Mouse (Mus musculus) forebrain, embryonic 10.5 days (tissue): ENCODE data around the gene Thop1. TPM values are rescaled to one million over a fixed set of nuclear protein-coding genes. Genes with fewer than 3 reads are reported as not detected.

Experiments used
- DNase-seq: peaks from one replicate; pipeline ENCODE4 v3.0.0-alpha.2; 2017; ENCODE audit warnings: low spot score; ENCODE audit errors: extremely low spot score
- H3K27ac ChIP-seq: fragments of 300-500 bp; sonication (generic); 2 replicates; pipeline ENCODE4 v1.5.1; 2016; ENCODE audit warnings: mild to moderate bottlenecking
- H3K27me3 ChIP-seq: fragments of 300-500 bp; sonication (generic); 2 replicates; pipeline ENCODE4 v1.6.1; 2016; ENCODE audit warnings: mild to moderate bottlenecking; ENCODE audit not compliant: poor library complexity, severe bottlenecking
- H3K36me3 ChIP-seq: fragments of 300-500 bp; sonication (generic); replicated peaks from 2 replicates; pipeline ENCODE4 v1.6.1; 2016; ENCODE audit warnings: mild to moderate bottlenecking, moderate library complexity
- H3K4me1 ChIP-seq: fragments of 300-500 bp; sonication (generic); 2 replicates; pipeline ENCODE4 v1.6.1; 2016
- H3K4me3 ChIP-seq: fragments of 300-500 bp; sonication (generic); 2 replicates; pipeline ENCODE4 v1.5.1; 2016; ENCODE audit warnings: mild to moderate bottlenecking, moderate library complexity
- H3K9me3 ChIP-seq: fragments of 300-500 bp; sonication (generic); 2 replicates; pipeline ENCODE4 v1.6.1; 2016; ENCODE audit warnings: mild to moderate bottlenecking, moderate library complexity
- WGBS: fragments of 180-500 bp; shearing (Covaris S2); methylation state at CpG from one replicate; pipeline ENCODE4 v1.1.7; 2016; 5-methylcytosine and 5-hydroxymethylcytosine counted together
- microRNA-seq: library from miRNA; unstranded; fragments of <30 nt; microRNA quantifications from one replicate; pipeline ENCODE4, GENCODE M21; 2017
- polyA plus RNA-seq: library from polyadenylated mRNA; unstranded; fragments of >200 nt; fragmentation: Nextera tagmentation; extraction: Ambion mirVana; gene quantifications from 2 replicates; pipeline ENCODE4 v1.2.1, GENCODE M21; 2016

The Thop1 gene
- polyA plus RNA-seq, 1 experiment from 2014 or later, result 106 TPM

- Histone ChIP-seq H3K27me3 (no peaks in the 10 kb centered on the region), H3K9me3 (peaks cover 6% of the 10 kb centered on the region), H3K36me3 (no peaks in the 10 kb centered on the region), H3K4me3 (no peak overlapping the region), H3K27ac (no peak overlapping the region), H3K4me1 (peaks cover 18% of the 10 kb centered on the region)
- WGBS, result 63% methylated on average over 22 of the region's 22 CpGs
- no peak for DNase-seq
Measured at GRCm38 (mm10) chr10:81092465-81093250, 22.8 kb downstream of the Thop1 start.

- Histone ChIP-seq H3K27me3 (no peaks in the 10 kb centered on the region), H3K36me3 (no peaks in the 10 kb centered on the region), H3K4me1 (peaks cover 11% of the 10 kb centered on the region), H3K27ac (no peak overlapping the region), H3K9me3 (peaks cover 4% of the 10 kb centered on the region), H3K4me3 (no peak overlapping the region)
- 61% methylated on average over 9 of the region's 9 CpGs for WGBS
- no peak for DNase-seq
Measured at GRCm38 (mm10) chr10:81094931-81095678, 25.3 kb downstream of the Thop1 start.

- peak within 1 kb of the TSS; percentile 99 for H3K27ac ChIP-seq
- under 1% methylated on average over 56 of the region's 56 CpGs for WGBS
- H3K36me3 ChIP-seq, result peaks cover 35% of the 10 kb centered on the region
- H3K27me3 ChIP-seq, result no peaks in the 10 kb centered on the region
- H3K9me3 ChIP-seq, result no peaks in the 10 kb centered on the region
- DNase-seq, result peak; percentile 95
- peaks cover 32% of the 10 kb centered on the region for H3K4me1 ChIP-seq
- peak within 1 kb of the TSS; percentile 89 for H3K4me3 ChIP-seq
Measured at GRCm38 (mm10) chr10:81105565-81106112, 35.8 kb downstream of the Thop1 start, which contains the start of gene Map2k2. TSS of gene Map2k2 (plus strand) at chr10:81105915.

GRCm38 (mm10) chr10:81106113-81106721 lies 36.4 kb downstream of the Thop1 start:
- Histone ChIP-seq H3K9me3 (no peaks in the 10 kb centered on the region), H3K27me3 (no peaks in the 10 kb centered on the region), H3K27ac (peak overlapping the region; percentile 99), H3K4me3 (peak overlapping the region; percentile 89), H3K4me1 (peaks cover 32% of the 10 kb centered on the region), H3K36me3 (peaks cover 40% of the 10 kb centered on the region)
- 1% methylated on average over 35 of the region's 35 CpGs for WGBS
- peak; percentile 94 for DNase-seq

- no peaks in the 10 kb centered on the region for H3K27me3 ChIP-seq
- no peaks in the 10 kb centered on the region for H3K9me3 ChIP-seq
- DNase-seq, result no peak
- peaks cover 97% of the 10 kb centered on the region for H3K36me3 ChIP-seq
- no peak overlapping the region for H3K4me3 ChIP-seq
- 95% methylated on average over 6 of the region's 6 CpGs for WGBS
- no peak overlapping the region for H3K27ac ChIP-seq
- H3K4me1 ChIP-seq, result peaks cover 2% of the 10 kb centered on the region; the same call in 1 of the 2 replicates
Measured at GRCm38 (mm10) chr10:81112946-81113345, 43.1 kb downstream of the Thop1 start.

GRCm38 (mm10) chr10:81119625-81120024 lies 49.8 kb downstream of the Thop1 start:
- DNase-seq, result no peak
- WGBS, result 94% methylated on average over 10 of the region's 10 CpGs
- H3K36me3 ChIP-seq, result peaks cover 98% of the 10 kb centered on the region

GRCm38 (mm10) chr10:81120650-81121049 lies 50.8 kb downstream of the Thop1 start:
- WGBS, result 89% methylated on average over 7 of the region's 7 CpGs
- Histone ChIP-seq H3K4me1 (no peaks in the 10 kb centered on the region), H3K9me3 (no peaks in the 10 kb centered on the region), H3K36me3 (peaks cover 91% of the 10 kb centered on the region), H3K27me3 (no peaks in the 10 kb centered on the region), H3K4me3 (no peak overlapping the region), H3K27ac (no peak overlapping the region)
- DNase-seq, result no peak

More at GRCm38 (mm10) chr10:81119625-81120024, 49.8 kb downstream of the Thop1 start:
- Histone ChIP-seq H3K9me3 (no peaks in the 10 kb centered on the region), H3K27ac (no peak overlapping the region), H3K27me3 (no peaks in the 10 kb centered on the region), H3K4me3 (no peak overlapping the region), H3K4me1 (no peaks in the 10 kb centered on the region)

- DNase-seq, result no peak
- Histone ChIP-seq H3K27ac (no peak overlapping the region), H3K4me1 (peaks cover 7% of the 10 kb centered on the region), H3K36me3 (peaks cover 71% of the 10 kb centered on the region), H3K9me3 (no peaks in the 10 kb centered on the region), H3K27me3 (peaks cover 8% of the 10 kb centered on the region), H3K4me3 (no peak overlapping the region)
- WGBS, result 86% methylated on average over 2 of the region's 2 CpGs
Measured at GRCm38 (mm10) chr10:81122889-81123288, 53.1 kb downstream of the Thop1 start.

GRCm38 (mm10) chr10:81123500-81123899 lies 53.7 kb downstream of the Thop1 start:
- Histone ChIP-seq H3K27ac (no peak overlapping the region), H3K4me3 (no peak overlapping the region), H3K9me3 (no peaks in the 10 kb centered on the region), H3K27me3 (peaks cover 14% of the 10 kb centered on the region), H3K4me1 (peaks cover 12% of the 10 kb centered on the region), H3K36me3 (peaks cover 65% of the 10 kb centered on the region)
- no peak for DNase-seq
- whole genome bisulfite sequencing, result 87% methylated on average over 11 of the region's 11 CpGs

Small RNA genes lying within 50 kb of the gene (microRNA-seq; reads per million reads assigned to microRNA genes)
- gene Mir5615-1, result not detected
- gene Mir5615-2, result not detected

Other genes starting within 250 kb of the Thop1 start
- 2,273 and 2,281 TPM in 2 replicates for gene Oaz1, start 243.4 kb upstream of the Thop1 start, polyA plus RNA-seq
- 1.5 and 2.0 TPM in 2 replicates for gene Lingo3, start 226.0 kb upstream of the Thop1 start, polyA plus RNA-seq
- 351 and 360 TPM in 2 replicates for gene Lsm7, start 214.8 kb upstream of the Thop1 start, polyA plus RNA-seq
- 43.9 and 44.9 TPM in 2 replicates for gene Sppl2b, start 214.8 kb upstream of the Thop1 start, polyA plus RNA-seq
- 0.05 TPM in 1 of 2 replicates, not detected in the other for gene Tmprss9, start 198.2 kb upstream of the Thop1 start, polyA plus RNA-seq
- 395 and 401 TPM in 2 replicates for gene Timm13, start 169.1 kb upstream of the Thop1 start, polyA plus RNA-seq
- 85.6 and 89.5 TPM in 2 replicates for gene Lmnb2, start 151.8 kb upstream of the Thop1 start, polyA plus RNA-seq
- gene Gadd45b, start 140.0 kb upstream of the Thop1 start, polyA plus RNA-seq, result 5.9 and 6.3 TPM in 2 replicates
- 6.3 and 6.9 TPM in 2 replicates for gene Gng7, start 55.1 kb upstream of the Thop1 start, polyA plus RNA-seq
- gene Diras1, start 44.4 kb upstream of the Thop1 start, polyA plus RNA-seq, result 2.1 and 2.5 TPM in 2 replicates
- 15.7 and 15.8 TPM in 2 replicates for gene Slc39a3, start 32.6 kb upstream of the Thop1 start, polyA plus RNA-seq
- gene Sgta, start 9.9 kb upstream of the Thop1 start, polyA plus RNA-seq, result 285 and 286 TPM in 2 replicates
- 0.14 and 0.22 TPM in 2 replicates for gene Creb3l3, start 28.8 kb downstream of the Thop1 start, polyA plus RNA-seq
- gene Map2k2, start 35.9 kb downstream of the Thop1 start, polyA plus RNA-seq, result 186 and 206 TPM in 2 replicates
- 6.8 and 7.5 TPM in 2 replicates for gene Zbtb7a, start 65.2 kb downstream of the Thop1 start, polyA plus RNA-seq
- 56.2 and 58.7 TPM in 2 replicates for gene Pias4, start 97.9 kb downstream of the Thop1 start, polyA plus RNA-seq
- 596 and 599 TPM in 2 replicates for gene Eef2, start 106.6 kb downstream of the Thop1 start, polyA plus RNA-seq
- gene Dapk3, start 113.0 kb downstream of the Thop1 start, polyA plus RNA-seq, result 41.6 and 44.9 TPM in 2 replicates
- gene 4930442H23Rik, start 113.8 kb downstream of the Thop1 start, polyA plus RNA-seq, result not detected in 2 replicates
- not detected in 2 replicates for gene Nmrk2, start 132.0 kb downstream of the Thop1 start, polyA plus RNA-seq
- gene Atcay, start 160.8 kb downstream of the Thop1 start, polyA plus RNA-seq, result 5.3 and 6.7 TPM in 2 replicates
- gene Zfr2, start 163.1 kb downstream of the Thop1 start, polyA plus RNA-seq, result 2.4 and 2.7 TPM in 2 replicates
- gene Matk, start 182.9 kb downstream of the Thop1 start, polyA plus RNA-seq, result 3.7 and 5.0 TPM in 2 replicates
- 217 TPM in 2 replicates for gene Mrpl54, start 196.9 kb downstream of the Thop1 start, polyA plus RNA-seq
- gene Apba3, start 196.9 kb downstream of the Thop1 start, polyA plus RNA-seq, result 51.9 and 52.1 TPM in 2 replicates
- gene Tjp3, start 221.5 kb downstream of the Thop1 start, polyA plus RNA-seq, result 8.8 and 10.1 TPM in 2 replicates
- 60.6 and 62.1 TPM in 2 replicates for gene Pip5k1c, start 222.9 kb downstream of the Thop1 start, polyA plus RNA-seq